Mouse (Mus musculus): ENCODE data around the gene Krt81.

Gene Krt81

DNA sequence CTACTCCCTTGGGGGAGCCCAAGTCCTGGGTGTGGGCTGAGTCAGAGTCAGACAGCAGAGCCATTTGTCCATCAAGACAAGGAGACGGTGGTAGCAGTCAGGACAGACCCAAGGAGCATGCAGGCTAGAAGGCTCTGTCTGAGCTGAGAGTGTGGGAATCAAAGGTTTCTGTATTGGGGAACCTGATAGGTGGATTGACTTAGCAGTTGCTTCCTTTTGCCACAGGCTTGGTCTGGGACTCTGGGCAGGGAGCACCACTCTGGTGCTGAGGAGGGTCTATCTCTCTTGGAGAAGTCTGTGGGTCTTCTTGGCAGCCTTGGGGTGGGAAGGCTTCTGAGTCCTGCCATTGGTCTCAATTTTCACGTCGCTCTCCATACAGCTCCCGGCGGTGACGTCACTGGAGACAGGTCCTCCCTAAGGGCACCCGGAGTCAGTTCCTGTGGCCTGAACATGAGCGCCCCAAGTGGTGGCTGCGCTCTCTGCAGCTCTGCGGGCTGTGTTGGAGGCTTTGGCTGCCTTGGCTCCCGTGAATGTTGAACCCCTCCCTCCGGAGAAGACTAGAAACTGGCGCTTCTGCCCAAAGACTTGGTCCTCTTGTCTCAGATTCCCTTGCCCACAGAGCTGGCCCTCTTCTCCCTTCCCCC is 10.3 kb downstream of the Krt81 start:
- peak; percentile 20 for DNase-seq (ENCODE audit: low spot score)

DNA sequence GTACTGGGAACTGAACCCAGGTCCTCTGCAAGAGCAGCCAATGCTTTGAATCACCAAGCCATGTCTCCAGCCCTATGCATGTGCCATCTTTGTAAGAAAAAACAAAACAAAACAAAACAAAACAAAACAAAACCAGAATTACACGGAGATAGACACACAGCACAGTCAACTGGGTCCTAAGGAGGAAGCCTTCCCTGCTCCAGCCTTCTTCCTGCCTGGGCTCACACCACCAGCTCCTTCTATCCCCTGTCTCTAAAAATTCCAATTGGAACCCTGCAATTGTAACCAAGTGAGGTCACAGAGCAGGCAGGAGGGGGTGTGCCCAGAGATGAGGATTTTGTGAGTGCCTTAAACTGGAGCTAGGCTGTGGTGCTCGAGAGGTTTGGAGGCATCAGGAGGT is 16.1 kb downstream of the Krt81 start, which contains the start of gene Krt88:
Gene Krt88 (plus strand): TSS at position 301 of the 400 bp plus-strand sequence.
- DNase-seq (ENCODE audit: low spot score) = no peak

DNA sequence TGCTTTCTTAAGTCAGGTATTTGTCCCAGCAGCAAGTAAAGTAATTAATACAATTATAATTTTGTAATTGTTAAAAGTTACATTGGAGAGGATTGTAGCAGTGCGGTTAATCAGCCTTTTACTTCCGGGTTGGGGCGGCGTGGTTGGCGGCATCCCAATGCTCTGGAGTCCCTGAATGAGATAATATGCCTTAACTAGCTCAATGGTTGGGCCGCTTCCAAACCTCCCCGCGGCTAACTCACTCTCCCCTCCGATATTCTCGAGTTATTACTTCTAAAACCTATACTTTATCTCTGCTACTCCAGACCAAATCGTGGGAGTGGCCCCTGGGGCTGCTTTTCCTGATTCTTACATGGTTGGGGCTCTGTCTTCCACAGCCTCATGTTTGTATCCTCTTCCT is 17.0 kb downstream of the Krt81 start:
- DNase-seq (ENCODE audit: low spot score) = no peak

DNA sequence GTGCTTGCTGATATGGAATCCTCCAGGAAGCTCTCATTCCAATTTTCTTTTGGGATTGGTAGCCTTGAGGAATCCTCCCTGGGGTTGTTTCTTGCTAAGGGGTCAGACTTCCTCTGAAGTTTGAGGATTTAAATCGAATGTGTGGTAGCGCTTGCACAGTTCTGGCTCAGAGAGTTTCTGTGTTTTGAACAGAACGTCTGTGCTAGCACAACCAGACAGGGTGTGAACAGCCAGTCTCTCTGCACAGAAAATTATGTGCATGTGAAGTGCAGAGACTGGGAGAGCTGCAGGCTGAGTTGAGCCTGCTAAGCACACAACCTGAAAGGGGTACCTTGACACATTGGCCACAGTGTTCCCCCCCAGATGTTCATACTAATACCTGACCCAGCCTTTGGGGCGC is 22.7 kb downstream of the Krt81 start:
- no peak for DNase-seq (ENCODE audit: low spot score)

DNA sequence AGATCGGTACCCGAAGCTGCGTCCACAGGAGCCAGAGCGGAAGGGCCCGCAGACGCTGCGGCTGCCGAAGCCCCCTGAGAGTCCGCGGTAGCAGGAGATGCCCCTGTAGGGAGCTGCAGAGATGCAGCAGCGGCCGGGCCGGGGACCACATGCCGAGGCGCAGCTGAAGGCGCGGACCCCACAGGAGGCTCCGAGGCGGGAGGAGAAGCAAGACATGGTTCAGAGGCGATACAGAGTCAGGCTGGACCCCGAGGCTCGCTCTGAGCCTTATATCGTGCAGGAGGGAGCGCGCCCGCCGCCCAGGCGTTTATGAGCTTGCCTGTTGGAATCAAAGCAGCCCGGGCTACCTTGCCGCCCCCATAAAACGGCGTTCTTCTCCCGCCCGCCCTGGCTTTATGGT is 25.0 kb downstream of the Krt81 start, which contains the start of gene Krt87:
Gene Krt87 (minus strand): TSS at position 250 of the 400 bp plus-strand sequence.
- DNase-seq (ENCODE audit: low spot score) = no peak

DNA sequence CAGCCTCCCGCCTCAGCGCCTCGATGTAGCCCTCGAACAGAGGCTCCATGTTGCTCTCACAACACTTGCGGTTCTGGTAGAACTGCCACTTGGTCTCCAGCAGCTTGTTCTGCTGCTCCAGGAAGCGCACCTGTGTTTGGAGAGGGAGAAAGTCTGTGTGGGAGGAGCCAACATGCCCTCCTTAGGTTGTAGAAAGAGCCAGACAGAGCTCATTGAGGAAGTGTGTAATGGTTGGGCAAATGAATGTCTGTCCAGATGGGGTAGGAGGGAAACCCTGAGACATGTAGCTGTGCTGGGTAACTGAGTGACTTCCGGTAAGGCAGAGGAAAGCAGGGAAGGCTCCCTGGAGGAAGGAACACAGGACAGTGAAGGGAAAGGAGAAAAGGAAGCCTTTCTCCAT is 26.9 kb downstream of the Krt81 start:
- DNase-seq (ENCODE audit: low spot score) = no peak

DNA sequence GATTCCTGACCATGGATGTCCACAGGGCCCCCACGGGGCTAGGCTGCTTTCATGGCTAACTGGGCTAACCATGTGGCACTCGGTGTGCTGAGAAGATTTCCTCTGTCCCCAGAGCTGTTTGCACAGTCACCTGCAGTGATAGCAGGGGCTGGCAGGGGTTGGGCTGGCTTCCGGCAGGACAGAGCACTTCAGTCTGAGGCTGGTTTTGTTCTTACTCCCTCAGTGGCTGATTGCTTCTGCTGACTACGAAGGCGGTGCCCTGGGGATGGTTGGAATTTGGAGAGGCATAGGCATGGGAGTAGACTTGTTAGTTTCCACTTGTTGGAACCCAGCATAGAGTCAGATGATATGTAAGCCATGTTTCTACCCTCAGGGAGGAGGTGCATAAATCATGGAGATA is 38.6 kb downstream of the Krt81 start:
- DNase-seq (ENCODE audit: low spot score) = no peak

DNA sequence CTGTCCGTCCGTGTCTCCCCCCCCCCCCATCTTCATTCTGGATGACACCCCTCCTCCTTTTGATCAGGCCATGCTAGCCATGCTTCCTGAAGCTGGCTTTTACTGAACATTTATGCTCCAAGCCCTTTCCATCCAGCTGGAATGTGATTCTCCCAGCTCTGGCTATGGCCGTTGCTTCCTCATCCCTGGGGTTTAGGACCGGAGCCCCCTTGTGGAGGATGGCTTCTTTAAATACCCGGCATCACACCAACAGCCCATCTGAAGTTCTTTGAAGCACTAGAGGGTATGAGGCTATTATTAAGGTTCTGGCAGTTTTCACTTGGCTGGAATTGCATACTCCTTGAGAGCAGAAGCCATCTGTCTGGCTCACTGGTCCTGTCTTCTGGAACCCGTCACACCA is 42.6 kb downstream of the Krt81 start:
- no peak for DNase-seq (ENCODE audit: low spot score)

DNA sequence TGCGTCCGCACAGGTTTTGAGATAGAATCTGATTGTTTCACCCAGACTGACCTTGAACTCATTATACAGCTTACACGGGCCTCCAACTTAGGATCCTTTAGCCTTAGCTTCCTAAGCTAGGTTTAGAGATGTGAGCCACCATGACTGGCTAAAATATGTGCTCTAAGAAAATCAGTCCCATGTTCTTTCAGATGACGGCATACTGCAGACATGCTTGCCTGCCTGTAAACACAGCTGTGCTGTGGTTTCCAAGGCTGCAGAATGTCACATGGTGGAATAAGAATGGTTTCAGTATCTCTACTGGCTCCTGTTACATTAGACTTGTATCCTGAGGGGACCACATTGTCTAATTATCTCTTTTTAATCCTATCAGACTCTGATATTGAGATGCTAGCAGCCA is 44.6 kb downstream of the Krt81 start:
- DNase-seq (ENCODE audit: low spot score) = no peak

DNA sequence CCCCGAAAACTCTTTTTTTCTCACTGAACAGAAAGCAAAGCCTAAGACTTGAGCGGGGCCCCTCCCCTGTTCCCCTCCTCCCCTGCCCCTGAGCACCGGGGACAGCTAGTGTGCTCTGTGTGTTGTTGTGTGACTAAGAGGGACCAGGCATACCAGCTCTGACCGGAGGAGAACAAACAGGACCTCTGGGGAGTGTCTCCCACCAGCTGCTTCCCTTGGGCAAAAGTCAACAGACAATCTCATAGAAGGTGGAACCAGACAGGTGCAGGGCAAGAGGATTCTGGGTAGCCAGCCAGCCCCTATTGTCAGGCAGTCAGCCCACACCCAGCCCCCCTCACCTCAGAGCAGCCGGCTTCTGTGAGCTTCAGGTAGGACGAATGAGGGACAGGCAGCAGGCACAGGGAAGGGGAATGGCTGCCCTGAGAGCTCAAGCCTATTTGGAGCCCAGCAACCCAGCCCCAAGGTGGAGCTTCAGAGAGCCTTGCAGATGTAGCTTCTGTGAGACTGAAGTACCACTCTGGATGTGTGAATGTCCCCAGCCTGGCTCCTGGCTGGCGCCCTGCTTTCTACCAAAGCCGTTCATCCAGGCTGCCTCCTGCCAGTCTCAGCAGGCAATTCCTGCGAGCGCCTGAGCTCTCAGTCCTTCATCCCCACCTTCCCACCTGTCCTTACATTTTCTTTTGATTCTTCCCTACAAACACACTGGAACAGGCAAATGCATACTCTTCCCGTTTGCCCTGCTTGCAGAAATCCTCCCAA is 48.6 kb downstream of the Krt81 start:
- DNase-seq (ENCODE audit: low spot score) = no peak

DNA sequence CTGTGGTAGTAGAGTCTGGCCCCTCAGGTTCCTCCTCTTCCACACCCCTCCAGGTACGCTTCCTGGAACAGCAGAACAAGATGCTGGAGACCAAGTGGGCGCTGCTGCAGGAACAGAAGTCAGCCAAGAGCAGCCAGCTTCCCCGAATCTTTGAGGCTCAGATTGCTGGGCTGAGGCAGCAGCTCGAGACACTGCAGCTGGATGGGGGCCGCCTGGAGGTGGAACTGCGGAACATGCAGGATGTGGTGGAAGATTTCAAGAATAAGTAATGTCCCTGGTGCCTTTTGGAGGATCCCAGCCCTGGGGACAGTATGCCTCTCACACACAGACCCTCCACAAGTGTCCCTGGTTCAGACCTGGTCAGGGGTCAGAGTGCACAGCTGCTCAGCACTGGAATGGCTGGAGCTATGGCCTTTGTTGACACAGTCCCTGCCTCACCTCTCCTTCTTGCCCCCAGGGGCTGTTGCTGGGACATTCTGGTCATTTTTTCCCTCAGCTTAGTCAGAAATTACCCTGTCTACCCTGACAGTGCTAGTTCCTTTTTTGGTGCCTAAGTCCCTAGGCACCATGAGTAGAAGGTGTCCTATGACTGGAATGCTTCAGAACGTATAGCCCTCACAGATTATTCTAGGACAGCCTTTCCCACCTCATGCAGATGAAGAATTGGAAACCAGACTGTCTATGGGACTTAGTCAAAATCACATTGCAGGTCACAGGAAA is 49.5 kb downstream of the Krt81 start:
- DNase-seq (ENCODE audit: low spot score) = no peak

DNA sequence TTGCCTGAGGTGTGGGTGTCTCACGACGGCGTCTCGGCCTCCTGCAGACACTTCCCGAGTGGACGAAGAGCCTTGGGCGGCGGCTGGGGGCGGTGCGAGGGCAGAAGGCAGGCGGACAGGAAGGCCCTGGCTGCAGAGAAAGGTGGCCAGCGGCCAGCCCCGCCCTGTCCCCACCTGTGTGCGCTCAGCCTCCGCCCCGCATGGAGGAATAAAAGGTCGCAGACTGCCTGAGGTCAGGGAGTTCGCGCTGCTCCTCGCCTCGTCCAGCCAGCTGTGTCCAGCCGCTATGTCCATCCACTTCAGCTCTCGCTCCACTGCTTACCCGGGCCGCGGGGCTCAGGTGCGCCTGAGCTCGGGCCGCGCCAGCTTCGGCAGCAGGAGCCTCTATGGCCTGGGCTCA is 51.4 kb downstream of the Krt81 start:
- DNase-seq (ENCODE audit: low spot score) = no peak

DNA sequence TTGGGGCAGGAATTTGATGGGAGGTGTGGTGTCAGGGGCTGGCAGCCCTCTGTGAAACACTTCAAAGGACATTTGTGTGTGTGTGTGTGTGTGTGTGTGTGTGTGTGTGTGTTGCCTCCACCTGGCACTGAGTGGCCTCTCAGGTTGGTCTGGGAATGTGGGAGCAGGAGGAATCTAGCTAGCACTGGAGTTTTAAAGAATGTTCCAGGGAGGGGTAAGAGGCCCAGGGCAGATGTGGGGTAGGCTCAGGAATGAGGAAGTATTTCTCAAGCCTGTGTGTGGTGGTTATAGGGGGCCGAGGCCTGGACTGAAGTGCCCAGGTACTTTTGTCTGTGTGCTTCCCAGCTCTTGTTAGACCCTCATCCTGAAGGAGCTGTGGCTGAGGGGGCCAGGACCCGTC is 52.8 kb downstream of the Krt81 start, which contains the start of gene Krt7:
Gene Krt7 (plus strand): TSS at position 269 of the 400 bp plus-strand sequence.
- DNase-seq (ENCODE audit: low spot score) = no peak

All from c-Kit-positive CD71-positive TER-119-positive erythroid progenitor cells, embryonic 14.5 days (primary cell).